Mouse (Mus musculus) kidney, adult 2 months (tissue): ENCODE measurements around the gene Cdr1. TPM values are rescaled to one million over a fixed set of nuclear protein-coding genes. Genes with fewer than 3 reads are reported as not detected.

ENCODE experiments used
- DNase-seq: peaks from one replicate; pipeline ENCODE4 v3.0.0; 2021
- H3K27ac ChIP-seq: fragments of 200-500 bp; 2 replicates; pipeline ENCODE4 v1.5.1; 2012; ENCODE audit warnings: low read depth, low read length, control low read depth, inconsistent platforms; ENCODE audit not compliant: insufficient read depth
- H3K27me3 ChIP-seq: fragments of 200-500 bp; replicated peaks from 2 replicates; pipeline ENCODE4 v1.6.1; 2012; ENCODE audit warnings: mild to moderate bottlenecking, moderate library complexity, low read length, inconsistent platforms; ENCODE audit not compliant: control insufficient read depth, insufficient read depth
- H3K36me3 ChIP-seq: fragments of 200-500 bp; 2 replicates; pipeline ENCODE4 v1.6.1; 2012; ENCODE audit warnings: mild to moderate bottlenecking, moderate library complexity, low read length, inconsistent platforms; ENCODE audit not compliant: control insufficient read depth, insufficient read depth
- H3K4me1 ChIP-seq: fragments of 200-500 bp; 2 replicates; pipeline ENCODE4 v1.6.1; 2011; ENCODE audit warnings: low read length; ENCODE audit not compliant: control insufficient read depth, insufficient read depth
- H3K4me3 ChIP-seq: fragments of 200-500 bp; 2 replicates; pipeline ENCODE4 v1.5.1; 2011; ENCODE audit warnings: mild to moderate bottlenecking, low read depth, low read length, control low read depth; ENCODE audit not compliant: insufficient read depth
- CTCF ChIP-seq: fragments of 200-500 bp; conservative IDR thresholded peaks from 2 replicates; pipeline ENCODE4 v1.5.1; 2011; ENCODE audit warnings: low read depth, mild to moderate bottlenecking, control low read depth, low read length, moderate library complexity, mixed read lengths; ENCODE audit not compliant: insufficient read depth, insufficient read length
- POLR2A ChIP-seq: fragments of 200-500 bp; IDR thresholded peaks from one replicate; pipeline ENCODE4 v1.6.1; 2011; ENCODE audit warnings: low read depth, low read length, control low read depth
- WGBS: fragments of 180-500 bp; shearing (Covaris S2); methylation state at CpG from one replicate; pipeline ENCODE4 v1.1.7; 2018; 5-methylcytosine and 5-hydroxymethylcytosine counted together
- polyA plus RNA-seq: library from polyadenylated mRNA; depleted of rRNA; stranded (reverse); fragments of >200 nt; gene quantifications from 2 replicates; pipeline ENCODE4 v1.2.3, GENCODE M21; 2012

The Cdr1 gene
- polyA plus RNA-seq, 1 experiment = not detected

DNA sequence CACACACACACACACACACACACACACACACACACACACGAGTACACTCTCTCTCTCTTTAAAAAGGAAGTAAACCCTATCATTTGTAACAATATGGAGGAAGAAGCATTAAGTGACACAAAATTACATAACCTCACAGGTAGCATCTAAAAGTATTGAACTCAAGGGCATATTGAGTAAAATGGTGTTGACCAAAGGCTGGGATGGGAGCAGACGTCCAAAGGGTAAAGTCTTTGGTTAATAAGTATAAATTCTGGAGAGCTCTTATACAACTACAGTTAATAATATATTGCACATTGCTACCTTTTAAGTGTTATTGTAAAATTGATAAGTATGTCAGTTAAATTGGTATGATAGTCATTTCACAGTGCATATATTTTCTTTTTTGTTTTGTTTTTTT is 39.9 kb downstream of the Cdr1 start:
- WGBS = 43% methylated on average over 2 of the region's 2 CpGs
- Histone ChIP-seq H3K36me3 (no peaks in the 10 kb centered on the region), H3K4me3 (no peak overlapping the region), H3K27me3 (no peaks in the 10 kb centered on the region), H3K27ac (peak overlapping the region; percentile 78; the same call in 1 of the 2 replicates), H3K4me1 (peaks cover 3% of the 10 kb centered on the region; the same call in 1 of the 2 replicates)
- TF ChIP-seq CTCF (no peak), POLR2A (no peak)
- peak; percentile 52 for DNase-seq

DNA sequence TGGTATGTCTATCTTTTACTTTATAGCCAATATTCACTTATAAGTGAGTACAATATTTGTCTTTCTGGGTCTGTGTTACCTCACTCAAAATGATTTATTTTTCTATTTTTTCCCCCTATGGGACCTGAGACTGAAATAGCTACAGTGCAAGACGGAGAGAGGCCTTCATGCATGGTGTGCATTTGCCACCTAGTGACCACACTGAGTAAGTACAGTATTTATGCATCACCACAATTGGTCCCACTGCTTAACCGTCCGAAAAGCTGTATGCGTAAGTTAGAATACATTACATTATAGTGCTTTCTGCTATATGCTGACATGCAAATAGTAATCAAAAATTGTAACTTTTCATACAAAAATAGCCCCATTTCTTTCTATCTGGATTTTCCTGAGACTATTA is 50.8 kb downstream of the Cdr1 start:
- DNase-seq = no peak
- 61% methylated on average over 4 of the region's 4 CpGs for WGBS
- no peaks in the 10 kb centered on the region for H3K36me3 ChIP-seq
- TF ChIP-seq POLR2A (no peak), CTCF (peak; percentile 44)
- H3K4me1 ChIP-seq = no peaks in the 10 kb centered on the region
- no peak overlapping the region for H3K4me3 ChIP-seq
- H3K27me3 ChIP-seq = no peaks in the 10 kb centered on the region
- no peak overlapping the region for H3K27ac ChIP-seq
